Mouse (Mus musculus): ENCODE results near the gene Rai2. TPM values are rescaled to one million over a fixed set of nuclear protein-coding genes. Genes with fewer than 3 reads are reported as not detected.
A peak's percentile ranks its signal among the peaks of the same experiment; 100 is the strongest.

The Rai2 gene
- total RNA-seq, 2 experiments from 2014 or later, result 10.7 to 12.2 TPM

- DNase-seq (ENCODE audit: low spot score in 2 of 2), result peak; percentile 34 to 75
- intact Hi-C loops (cut with DNase I), result loop anchor here (5.0 kb wide), 1 partner anchor 143 kb away; no protein-coding TSS in a partner anchor
These were observed 63.6 kb downstream of the Rai2 start for GRCm38 (mm10) chrX:161780321-161781034.

GRCm38 (mm10) chrX:161790182-161790581 lies 73.3 kb downstream of the Rai2 start:
- DNase-seq (ENCODE audit: low spot score in 2 of 2), result peak; percentile 20 to 29
- intact Hi-C loops (cut with DNase I), result loop anchor here (1.0 kb wide), 1 partner anchor 391 kb away; no protein-coding TSS in a partner anchor

GRCm38 (mm10) chrX:161826186-161826585 lies 109.3 kb downstream of the Rai2 start:
- peak; percentile 41 to 49 for DNase-seq (ENCODE audit: low spot score in 2 of 2)

More at GRCm38 (mm10) chrX:161826186-161826585, 109.3 kb downstream of the Rai2 start:
- intact Hi-C loops (cut with DNase I), result loop anchor here (10.0 kb wide), 1 partner anchor 431 kb away; no protein-coding TSS in a partner anchor

All from left cerebral cortex, postnatal 14 days (tissue).